In the genomic region with DNA sequence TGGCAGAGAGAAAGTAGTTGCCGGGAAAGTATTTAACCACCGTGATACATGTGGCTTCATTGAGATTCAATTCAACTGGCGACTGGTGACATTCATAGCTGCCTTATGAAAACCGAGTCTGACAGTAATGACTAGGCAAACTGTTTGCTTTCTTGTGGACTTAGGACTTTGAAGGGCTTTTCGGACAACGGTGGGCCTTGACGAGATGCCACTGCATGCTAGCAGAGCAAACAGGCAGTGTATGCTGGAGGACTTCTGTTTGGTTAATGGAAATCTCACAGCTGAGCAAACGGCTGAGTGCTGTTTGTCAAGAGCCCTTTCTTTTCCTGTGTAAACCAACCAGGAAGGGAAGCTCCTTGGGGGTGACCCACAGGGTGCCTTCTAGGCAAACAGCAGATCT, we compare ENCODE assay signal across 17 mouse cellular contexts.
DNase-seq lines count a peak whose midpoint lies in the region; ATAC-seq and TF ChIP-seq lines count a peak whose summit lies in the region.
"Had no signal": no experiment of that assay in that cellular context is flagged by ENCODE, and none has a peak within 500 bp of the region (broad histone marks: within the 10 kb centered on the region; RNA-seq: fewer than 3 reads in every experiment).

No protein-coding gene starts in this region.

- TF ChIP-seq EP300 in liver, postnatal 0 days (IDR thresholded peaks at IDR 0.05; ENCODE audit: low read depth), result no peak

- no peaks in the 10 kb centered on the region for H3K36me3 ChIP-seq in liver, adult 2 months (ENCODE audit: control insufficient read depth, insufficient read depth, low read length)
- H3K36me3 ChIP-seq in intestine, embryonic 16.5 days (ENCODE audit: control insufficient read depth, insufficient read depth, low read length), result no peaks in the 10 kb centered on the region
- no peaks in the 10 kb centered on the region for H3K36me3 ChIP-seq in liver, postnatal 0 days (replicated peaks; ENCODE audit: insufficient read depth, low read length)
- H3K36me3 ChIP-seq: hindbrain, embryonic 12.5 days had no signal

- no peak for TF ChIP-seq POLR2A in liver, adult 2 months (IDR thresholded peaks at IDR 0.05; ENCODE audit: extremely low read depth, insufficient read depth, low read length)

- no peaks in the 10 kb centered on the region for H3K79me2 ChIP-seq in liver, adult 2 months (ENCODE audit: control insufficient read depth, insufficient read depth, low read length)

- peak; percentile 78 for ATAC-seq in intestine, embryonic 16.5 days
- peak; percentile 62 for ATAC-seq in liver, postnatal 0 days
- ATAC-seq: forebrain, embryonic 13.5 days had no signal

- H3K27ac ChIP-seq in liver, adult 2 months (replicated peaks; ENCODE audit: insufficient read depth, low read depth, low read length), result no peak overlapping the region
- no peak overlapping the region; the same call in 1 of the 2 replicates for H3K27ac ChIP-seq in intestine, embryonic 16.5 days (ENCODE audit: low read length)
- H3K27ac ChIP-seq in liver, postnatal 0 days (ENCODE audit: low read depth), result no peak overlapping the region
- H3K27ac ChIP-seq: forebrain, embryonic 13.5 days; hindbrain, embryonic 12.5 days; macrophage had no signal

- H3K27me3 ChIP-seq in liver, adult 2 months (ENCODE audit: control insufficient read depth, insufficient read depth, low read length), result no peaks in the 10 kb centered on the region
- H3K27me3 ChIP-seq in intestine, embryonic 16.5 days (replicated peaks; ENCODE audit: control insufficient read depth, insufficient read depth, low read length), result no peaks in the 10 kb centered on the region
- no peaks in the 10 kb centered on the region for H3K27me3 ChIP-seq in liver, postnatal 0 days (ENCODE audit: insufficient read depth, low read length)
- H3K27me3 ChIP-seq: forebrain, embryonic 13.5 days; hindbrain, embryonic 12.5 days had no signal

- peaks cover 4% of the 10 kb centered on the region; the same call in 1 of the 2 replicates for H3K4me1 ChIP-seq in liver, adult 2 months (ENCODE audit: control insufficient read depth, insufficient read depth, low read length)
- H3K4me1 ChIP-seq in intestine, embryonic 16.5 days (ENCODE audit: control insufficient read depth, insufficient read depth, low read length), result peaks cover 12% of the 10 kb centered on the region
- peaks cover under 1% of the 10 kb centered on the region; the same call in 1 of the 2 replicates for H3K4me1 ChIP-seq in liver, postnatal 0 days (ENCODE audit: insufficient read depth)

- H3K4me2 ChIP-seq in intestine, embryonic 16.5 days (ENCODE audit: low read depth, low read length), result no peak overlapping the region
- peak overlapping the region; percentile 16; the same call in 1 of the 2 replicates for H3K4me2 ChIP-seq in liver, postnatal 0 days (ENCODE audit: low read depth, low read length)
- H3K4me2 ChIP-seq: forebrain, embryonic 13.5 days; hindbrain, embryonic 12.5 days had no signal

- peak; percentile 62 for DNase-seq in liver, adult 2 months (ENCODE audit: extremely low read depth, low read depth, low spot score)
- DNase-seq in liver, result no peak
- peak; percentile 31 for DNase-seq in 416B (ENCODE audit: low read depth)
- DNase-seq in liver, postnatal 0 days, result no peak
- DNase-seq in left cerebral cortex, adult 18-20 months (ENCODE audit: low spot score in 2 of 2), result no peak
- no peak for DNase-seq in urinary bladder, postnatal 25 days (ENCODE audit: low spot score)
- no peak for DNase-seq in layer of hippocampus, adult 9-11 months
- DNase-seq: B cell, adult 2 months; cerebellum, adult 18-20 months; kidney, adult 18-20 months; kidney, postnatal 14 days; layer of hippocampus, postnatal 36 days; thymus, postnatal 4 days had no signal

- H3K4me3 ChIP-seq in liver, adult 2 months (ENCODE audit: insufficient read depth, low read depth, low read length), result no peak overlapping the region
- H3K4me3 ChIP-seq in intestine, embryonic 16.5 days (ENCODE audit: low read length), result no peak overlapping the region
- H3K4me3 ChIP-seq in liver, postnatal 0 days (ENCODE audit: low read depth, low read length), result no peak overlapping the region
- H3K4me3 ChIP-seq: forebrain, embryonic 13.5 days; hindbrain, embryonic 12.5 days had no signal

- H3K9me3 ChIP-seq in intestine, embryonic 16.5 days (ENCODE audit: control insufficient read depth, low read length), result no peaks in the 10 kb centered on the region
- no peaks in the 10 kb centered on the region for H3K9me3 ChIP-seq in liver, postnatal 0 days (ENCODE audit: low read length)
- H3K9me3 ChIP-seq: forebrain, embryonic 13.5 days; hindbrain, embryonic 12.5 days had no signal

- no peak overlapping the region for H3K9ac ChIP-seq in liver, adult 2 months (ENCODE audit: low read depth, low read length)
- no peak overlapping the region for H3K9ac ChIP-seq in intestine, embryonic 16.5 days (ENCODE audit: low read depth, low read length)
- no peak overlapping the region for H3K9ac ChIP-seq in liver, postnatal 0 days (replicated peaks)
- H3K9ac ChIP-seq: forebrain, embryonic 13.5 days; hindbrain, embryonic 12.5 days had no signal

- 18% methylated on average over 8 of the region's 8 CpGs for WGBS in liver, adult 2 months
- WGBS in intestine, embryonic 16.5 days, result 47% methylated on average over 8 of the region's 8 CpGs
- 35% methylated on average over 8 of the region's 8 CpGs for whole genome bisulfite sequencing in liver, postnatal 0 days (ENCODE audit: insufficient replicate concordance)

- TF ChIP-seq CTCF in liver, adult 2 months (IDR thresholded peaks at IDR 0.05; ENCODE audit: low read depth, low read length), result no peak
- TF ChIP-seq CTCF in liver, postnatal 0 days (IDR thresholded peaks at IDR 0.05; ENCODE audit: low read depth), result no peak

Comparison
In these comparisons a context has a peak if more than half of its experiments do, and no peak if none do; other contexts are left out.
1. DNase-seq: peak in liver, adult 2 months (single experiment) and 416B (single experiment); none in liver (single experiment), liver, postnatal 0 days (single experiment), left cerebral cortex, adult 18-20 months (0 of 2), urinary bladder, postnatal 25 days (single experiment) and layer of hippocampus, adult 9-11 months (single experiment).